Mouse (Mus musculus): ENCODE measurements around the gene Ppfia1. TPM values are rescaled to one million over a fixed set of nuclear protein-coding genes. Genes with fewer than 3 reads are reported as not detected.

Gene Ppfia1
- polyA plus RNA-seq, 1 experiment from 2014 or later = 23.0 TPM

GRCm38 (mm10) chr7:144441976-144442375 is 111.6 kb downstream of the Ppfia1 start:
- no peaks in the 10 kb centered on the region for H3K27me3 ChIP-seq (replicated peaks; ENCODE audit: control insufficient read depth, insufficient read depth, low read length)
- no peak overlapping the region for H3K4me3 ChIP-seq (ENCODE audit: low read depth, low read length)
- H3K27ac ChIP-seq (ENCODE audit: low read depth, low read length) = no peak overlapping the region
- 94% methylated on average over 4 of the region's 4 CpGs for WGBS
- no peaks in the 10 kb centered on the region for H3K4me1 ChIP-seq (ENCODE audit: control insufficient read depth, insufficient read depth, low read length)
- H3K9me3 ChIP-seq (replicated peaks; ENCODE audit: control insufficient read depth, low read length) = no peaks in the 10 kb centered on the region
- no peak for ATAC-seq
- H3K9ac ChIP-seq (ENCODE audit: low read length) = no peak overlapping the region
- no peak for DNase-seq (ENCODE audit: low spot score)
- H3K4me2 ChIP-seq (ENCODE audit: low read length) = no peak overlapping the region
- peaks cover 91% of the 10 kb centered on the region for H3K36me3 ChIP-seq (ENCODE audit: control insufficient read depth, insufficient read depth, low read length)

GRCm38 (mm10) chr7:144441466-144441865 is 112.1 kb downstream of the Ppfia1 start:
- 96% methylated on average over 11 of the region's 11 CpGs for WGBS
- H3K9me3 ChIP-seq (replicated peaks; ENCODE audit: control insufficient read depth, low read length) = no peaks in the 10 kb centered on the region
- H3K4me1 ChIP-seq (ENCODE audit: control insufficient read depth, insufficient read depth, low read length) = no peaks in the 10 kb centered on the region
- H3K4me2 ChIP-seq (ENCODE audit: low read length) = no peak overlapping the region
- no peaks in the 10 kb centered on the region for H3K27me3 ChIP-seq (replicated peaks; ENCODE audit: control insufficient read depth, insufficient read depth, low read length)
- no peak overlapping the region for H3K4me3 ChIP-seq (ENCODE audit: low read depth, low read length)
- H3K27ac ChIP-seq (ENCODE audit: low read depth, low read length) = no peak overlapping the region
- peaks cover 91% of the 10 kb centered on the region for H3K36me3 ChIP-seq (ENCODE audit: control insufficient read depth, insufficient read depth, low read length)
- no peak overlapping the region for H3K9ac ChIP-seq (ENCODE audit: low read length)
- DNase-seq (ENCODE audit: low spot score) (no peak), ATAC-seq (no peak)

- H3K27me3 ChIP-seq (replicated peaks; ENCODE audit: control insufficient read depth, insufficient read depth, low read length) = no peaks in the 10 kb centered on the region
- H3K9me3 ChIP-seq (replicated peaks; ENCODE audit: control insufficient read depth, low read length) = no peaks in the 10 kb centered on the region
- no peak for ATAC-seq
- no peak overlapping the region for H3K4me3 ChIP-seq (ENCODE audit: low read depth, low read length)
- peaks cover 77% of the 10 kb centered on the region for H3K36me3 ChIP-seq (ENCODE audit: control insufficient read depth, insufficient read depth, low read length)
- H3K27ac ChIP-seq (ENCODE audit: low read depth, low read length) = no peak overlapping the region
- no peak overlapping the region for H3K4me2 ChIP-seq (ENCODE audit: low read length)
- no peak for DNase-seq (ENCODE audit: low spot score)
- H3K9ac ChIP-seq (ENCODE audit: low read length) = no peak overlapping the region
- 98% methylated on average over 7 of the region's 7 CpGs for WGBS
- no peaks in the 10 kb centered on the region for H3K4me1 ChIP-seq (ENCODE audit: control insufficient read depth, insufficient read depth, low read length)
These were observed 114.7 kb downstream of the Ppfia1 start for GRCm38 (mm10) chr7:144438811-144439210.

- Histone ChIP-seq H3K4me2 (ENCODE audit: low read length) (no peak overlapping the region), H3K4me3 (ENCODE audit: low read depth, low read length) (no peak overlapping the region), H3K27ac (ENCODE audit: low read depth, low read length) (no peak overlapping the region), H3K4me1 (ENCODE audit: control insufficient read depth, insufficient read depth, low read length) (no peaks in the 10 kb centered on the region), H3K9me3 (replicated peaks; ENCODE audit: control insufficient read depth, low read length) (no peaks in the 10 kb centered on the region), H3K9ac (ENCODE audit: low read length) (no peak overlapping the region), H3K36me3 (ENCODE audit: control insufficient read depth, insufficient read depth, low read length) (peaks cover 26% of the 10 kb centered on the region), H3K27me3 (replicated peaks; ENCODE audit: control insufficient read depth, insufficient read depth, low read length) (no peaks in the 10 kb centered on the region)
- DNase-seq (ENCODE audit: low spot score) (no peak), ATAC-seq (no peak)
- 80% methylated on average over 2 of the region's 2 CpGs for WGBS
These were observed 120.6 kb downstream of the Ppfia1 start for GRCm38 (mm10) chr7:144432920-144433319.

GRCm38 (mm10) chr7:144427460-144427859 is 126.1 kb downstream of the Ppfia1 start:
- H3K9me3 ChIP-seq (replicated peaks; ENCODE audit: control insufficient read depth, low read length) = no peaks in the 10 kb centered on the region
- no peak for DNase-seq (ENCODE audit: low spot score)
- H3K27me3 ChIP-seq (replicated peaks; ENCODE audit: control insufficient read depth, insufficient read depth, low read length) = no peaks in the 10 kb centered on the region
- no peak overlapping the region for H3K4me3 ChIP-seq (ENCODE audit: low read depth, low read length)
- no peak overlapping the region for H3K27ac ChIP-seq (ENCODE audit: low read depth, low read length)
- H3K9ac ChIP-seq (ENCODE audit: low read length) = no peak overlapping the region
- 85% methylated on average over 3 of the region's 3 CpGs for WGBS
- no peak for ATAC-seq
- no peaks in the 10 kb centered on the region for H3K4me1 ChIP-seq (ENCODE audit: control insufficient read depth, insufficient read depth, low read length)
- H3K36me3 ChIP-seq (ENCODE audit: control insufficient read depth, insufficient read depth, low read length) = no peaks in the 10 kb centered on the region
- no peak overlapping the region for H3K4me2 ChIP-seq (ENCODE audit: low read length)

Other genes with a start within 250 kb of the Ppfia1 start
- 151 and 158 TPM in 2 replicates for gene Cttn, start 82.7 kb downstream of the Ppfia1 start, polyA plus RNA-seq (2014; fragmentation: Nextera tagmentation; extraction: Ambion mirVana)
- gene Fadd, start 28.7 kb upstream of the Ppfia1 start, polyA plus RNA-seq (2014; fragmentation: Nextera tagmentation; extraction: Ambion mirVana) = 6.7 and 7.2 TPM in 2 replicates
- 6.0 and 7.8 TPM in 2 replicates for gene Ano1, start 198.2 kb upstream of the Ppfia1 start, polyA plus RNA-seq (2014; fragmentation: Nextera tagmentation; extraction: Ambion mirVana)